Mouse (Mus musculus) olfactory bulb, adult 2 months (tissue): Measurements from ENCODE around the gene Mcub.

Experiments
- CTCF ChIP-seq: fragments of 200-500 bp; IDR thresholded peaks from 2 replicates; pipeline ENCODE4 v1.5.1; 2012; ENCODE audit warnings: low read depth, mild to moderate bottlenecking, low read length, moderate library complexity; ENCODE audit not compliant: insufficient read depth
- POLR2A ChIP-seq: fragments of 200-500 bp; IDR thresholded peaks from 2 replicates; pipeline ENCODE4 v1.6.1; 2012; ENCODE audit warnings: mild to moderate bottlenecking, low read depth, low read length, moderate library complexity; ENCODE audit not compliant: insufficient read depth

GRCm38 (mm10) chr3:129904381-129905132 lies 65.4 kb downstream of the Mcub start:
- no peak for TF ChIP-seq POLR2A
- TF ChIP-seq CTCF, result no peak
